Mouse (Mus musculus) C2C12 (cell line): ENCODE measurements at regions not wholly inside any gene's neighbourhood (a gene's known extent, or its start where the extent isn't known, plus 50 kb on each side); places are given as distances from the start of the nearest gene placed in this dataset.

Experiments
- H3K27me3 ChIP-seq: one replicate; pipeline ENCODE4 v1.6.1; 2011; ENCODE audit not compliant: control insufficient read depth, insufficient read depth, insufficient read length
- H3K36me3 ChIP-seq: one replicate; pipeline ENCODE4 v1.6.1; 2011; ENCODE audit not compliant: control insufficient read depth, insufficient read depth
- H3K4me3 ChIP-seq: one replicate; pipeline ENCODE4 v1.5.1; 2011; ENCODE audit warnings: mild to moderate bottlenecking, control low read depth; ENCODE audit not compliant: poor library complexity, insufficient read depth, severe bottlenecking
- H3K79me2 ChIP-seq: one replicate; pipeline ENCODE4 v1.6.1; 2011; ENCODE audit not compliant: control insufficient read depth, insufficient read depth
- H3K79me3 ChIP-seq: one replicate; pipeline ENCODE4 v1.6.1; 2011; ENCODE audit warnings: low read depth, control low read depth
- H3ac ChIP-seq: one replicate; pipeline ENCODE3; 2011; ENCODE audit warnings: low read depth; ENCODE audit not compliant: control insufficient read depth, insufficient read length
- CEBPB ChIP-seq: IDR thresholded peaks from one replicate; pipeline ENCODE4 v1.6.1; 2011; ENCODE audit warnings: low read depth, mild to moderate bottlenecking, control low read depth, moderate library complexity
- CTCF ChIP-seq: IDR thresholded peaks from one replicate; pipeline ENCODE4 v1.5.1; 2011; ENCODE audit not compliant: control insufficient read depth, insufficient read depth, insufficient read length
- FOSL1 ChIP-seq: IDR thresholded peaks from one replicate; pipeline ENCODE4 v1.8.0; 2011; ENCODE audit warnings: mild to moderate bottlenecking, low read length; ENCODE audit not compliant: poor library complexity, insufficient read depth, severe bottlenecking
- MAX ChIP-seq: IDR thresholded peaks from one replicate; pipeline ENCODE4 v1.6.1; 2011; ENCODE audit warnings: mild to moderate bottlenecking, control low read depth
- MYOD1 ChIP-seq: IDR thresholded peaks from one replicate; pipeline ENCODE4 v1.6.1; 2011; ENCODE audit warnings: low read depth; ENCODE audit not compliant: control insufficient read depth, insufficient read length
- MYOG ChIP-seq: IDR thresholded peaks from one replicate; pipeline ENCODE4 v1.6.1; 2011; ENCODE audit not compliant: control insufficient read depth, insufficient read length; ENCODE audit errors: extremely low read depth
- USF1 ChIP-seq: IDR thresholded peaks from one replicate; pipeline ENCODE4 v1.6.1; 2011; ENCODE audit warnings: low read depth, mild to moderate bottlenecking, control low read depth, moderate library complexity

DNA sequence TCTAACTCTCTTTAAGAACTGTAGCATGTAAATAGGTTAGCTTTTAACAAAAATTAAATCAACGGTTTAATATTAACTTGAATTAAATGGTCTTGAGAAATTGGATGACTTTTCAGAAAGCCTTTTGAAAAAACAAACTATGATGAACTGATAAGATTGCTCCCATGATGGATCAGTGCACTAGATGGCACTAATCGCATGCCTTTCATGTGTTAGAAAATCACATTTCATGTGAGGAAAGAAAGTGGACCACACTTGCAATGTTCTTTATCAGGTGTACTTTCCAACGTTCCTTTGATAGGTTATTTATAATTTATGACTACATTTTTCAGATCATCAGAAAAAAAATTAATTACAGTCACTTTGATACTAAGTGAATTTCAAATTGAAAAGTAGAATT lies 1003.2 kb upstream of the 4930412O13Rik start:
- Histone ChIP-seq H3K36me3 (no peaks in the 10 kb centered on the region), H3ac (no peak overlapping the region), H3K27me3 (no peaks in the 10 kb centered on the region), H3K79me2 (no peaks in the 10 kb centered on the region), H3K4me3 (no peak overlapping the region), H3K79me3 (no peaks in the 10 kb centered on the region)
- no peak for TF ChIP-seq USF1
- TF ChIP-seq MAX, result no peak
- TF ChIP-seq CTCF, result no peak
- TF ChIP-seq CEBPB, result no peak
- TF ChIP-seq MYOG, result no peak
- no peak for TF ChIP-seq FOSL1
- TF ChIP-seq MYOD1, result no peak

DNA sequence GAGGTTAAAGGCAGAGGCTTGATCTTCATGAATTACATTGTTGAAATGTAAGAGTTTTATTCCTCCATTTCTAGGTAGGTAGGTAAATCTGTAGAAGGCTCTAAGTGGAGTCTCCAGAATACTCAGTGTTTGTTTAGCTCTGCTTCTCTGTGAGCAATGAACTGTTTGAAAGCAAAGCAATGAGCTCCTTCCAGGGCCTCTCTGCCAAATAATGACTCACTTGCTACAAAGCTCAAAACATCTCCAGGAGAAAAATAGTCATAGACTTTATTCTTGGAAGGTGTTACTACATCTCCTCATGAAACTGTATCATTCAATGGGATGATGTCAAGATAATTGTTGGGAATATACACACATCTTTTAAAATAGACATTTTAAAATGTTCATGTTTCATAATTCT lies 968.6 kb upstream of the 4930412O13Rik start:
- no peaks in the 10 kb centered on the region for H3K27me3 ChIP-seq
- H3K79me3 ChIP-seq, result no peaks in the 10 kb centered on the region
- H3K36me3 ChIP-seq, result no peaks in the 10 kb centered on the region
- no peak overlapping the region for H3ac ChIP-seq
- H3K79me2 ChIP-seq, result no peaks in the 10 kb centered on the region
- no peak overlapping the region for H3K4me3 ChIP-seq
- TF ChIP-seq MAX (no peak), USF1 (no peak), CEBPB (no peak), MYOG (no peak), MYOD1 (no peak), FOSL1 (no peak), CTCF (no peak)

DNA sequence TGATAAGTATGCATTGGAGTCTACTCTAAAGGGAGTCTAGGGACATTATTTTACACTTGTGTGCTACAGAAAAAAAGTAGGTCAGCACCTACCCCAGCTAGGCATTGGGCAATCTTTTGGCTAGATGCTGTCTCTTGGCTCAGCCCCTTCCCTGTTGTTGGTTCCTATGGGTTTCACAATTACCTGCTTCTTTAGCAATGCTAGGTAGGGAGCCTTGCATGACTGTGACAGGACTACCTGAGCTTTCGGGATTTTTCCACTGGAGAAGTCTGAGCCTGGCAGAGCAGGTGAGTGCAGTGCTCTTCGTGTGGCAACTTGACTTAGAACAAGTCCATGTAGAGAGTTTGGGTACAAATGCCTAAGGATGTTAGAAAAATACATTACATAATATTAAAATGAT lies 956.2 kb upstream of the 4930412O13Rik start:
- no peaks in the 10 kb centered on the region for H3K27me3 ChIP-seq
- no peaks in the 10 kb centered on the region for H3K79me2 ChIP-seq
- H3K36me3 ChIP-seq, result no peaks in the 10 kb centered on the region
- H3K79me3 ChIP-seq, result no peaks in the 10 kb centered on the region
- TF ChIP-seq USF1 (no peak), FOSL1 (no peak), MYOG (no peak), CTCF (no peak), MYOD1 (no peak), MAX (no peak), CEBPB (no peak)
- H3K4me3 ChIP-seq, result no peak overlapping the region
- no peak overlapping the region for H3ac ChIP-seq

DNA sequence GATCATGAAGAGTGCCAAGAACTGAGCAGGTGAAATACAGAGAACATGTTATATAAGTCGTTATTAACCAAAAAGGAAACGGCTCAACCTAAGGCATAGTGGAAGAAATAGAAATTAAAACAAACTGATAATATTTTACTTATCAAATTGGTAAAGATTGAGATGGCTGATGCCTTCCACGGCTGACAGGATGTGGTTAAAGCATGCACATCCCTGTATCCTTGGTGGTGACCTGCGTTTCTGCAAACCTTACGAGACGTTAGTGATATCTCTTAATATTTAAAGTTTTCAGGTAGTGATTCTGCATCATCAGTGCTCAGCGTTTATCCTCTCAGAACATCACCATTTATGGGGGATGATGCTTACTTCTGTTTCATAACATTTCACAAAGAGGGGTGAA lies 939.5 kb upstream of the 4930412O13Rik start:
- H3K36me3 ChIP-seq, result no peaks in the 10 kb centered on the region
- H3K79me2 ChIP-seq, result no peaks in the 10 kb centered on the region
- no peaks in the 10 kb centered on the region for H3K79me3 ChIP-seq
- TF ChIP-seq MYOD1 (no peak), USF1 (no peak), FOSL1 (no peak), CEBPB (no peak), MYOG (no peak), MAX (no peak), CTCF (no peak)
- H3K4me3 ChIP-seq, result no peak overlapping the region
- H3K27me3 ChIP-seq, result no peaks in the 10 kb centered on the region
- H3ac ChIP-seq, result no peak overlapping the region

DNA sequence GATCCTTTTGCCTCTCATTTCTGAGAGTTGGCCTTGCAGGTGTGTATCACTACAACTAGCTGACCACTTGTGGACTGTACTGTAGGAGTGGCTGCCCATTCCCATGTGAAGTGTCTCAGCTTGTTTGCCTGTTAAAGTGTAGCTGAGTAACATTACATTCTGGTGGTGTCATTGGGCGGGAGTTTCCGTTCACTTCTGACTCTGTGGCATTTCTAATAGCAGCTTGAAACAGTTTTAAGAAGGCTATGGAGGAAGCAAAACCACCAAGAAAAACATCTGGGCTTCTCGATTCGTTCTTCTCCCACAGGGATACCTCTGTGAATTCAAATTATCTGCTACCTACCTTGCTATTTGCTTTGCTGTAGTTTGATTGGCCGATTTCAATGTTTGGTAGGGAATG lies 922.1 kb upstream of the 4930412O13Rik start:
- no peak for TF ChIP-seq MAX
- no peak for TF ChIP-seq USF1
- TF ChIP-seq CEBPB, result no peak
- TF ChIP-seq FOSL1, result no peak
- TF ChIP-seq MYOD1, result no peak
- TF ChIP-seq CTCF, result no peak
- no peaks in the 10 kb centered on the region for H3K36me3 ChIP-seq
- no peaks in the 10 kb centered on the region for H3K79me2 ChIP-seq
- H3K4me3 ChIP-seq, result no peak overlapping the region
- no peaks in the 10 kb centered on the region for H3K79me3 ChIP-seq
- H3K27me3 ChIP-seq, result no peaks in the 10 kb centered on the region
- no peak overlapping the region for H3ac ChIP-seq

DNA sequence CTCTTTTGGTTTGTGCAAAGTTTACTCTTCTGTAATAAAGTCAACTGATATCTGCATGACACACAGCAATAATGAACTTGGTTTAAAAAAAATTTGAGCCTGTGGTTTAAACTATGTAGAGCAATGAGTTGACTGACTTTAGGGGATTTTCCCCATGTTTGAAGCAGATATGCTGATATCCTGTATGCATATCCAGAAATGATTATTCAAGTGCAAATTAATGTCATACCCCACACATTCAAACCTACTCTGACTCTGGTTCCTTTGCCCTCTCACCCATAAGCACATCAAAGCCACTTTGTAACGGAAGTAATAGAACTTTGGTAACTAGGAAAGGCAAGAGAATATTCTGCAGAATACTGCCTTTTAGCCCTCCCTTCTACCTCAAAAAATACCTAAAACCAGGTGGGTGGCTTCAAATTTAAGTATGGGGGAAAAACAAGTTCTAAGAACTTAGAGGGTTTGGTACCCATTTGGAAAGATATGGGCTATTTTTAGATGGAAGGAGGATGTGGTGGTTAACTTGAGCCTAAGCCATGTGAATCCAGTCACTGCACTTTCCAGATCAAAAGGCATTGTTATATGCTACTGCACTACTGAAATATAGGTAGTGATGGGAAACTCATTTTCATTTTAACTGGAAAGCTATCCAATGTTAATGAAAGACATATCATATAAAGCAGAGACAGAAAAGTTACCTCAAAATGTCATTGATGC lies 915.9 kb upstream of the 4930412O13Rik start:
- Histone ChIP-seq H3K4me3 (no peak overlapping the region), H3K36me3 (no peaks in the 10 kb centered on the region), H3ac (no peak overlapping the region), H3K79me3 (no peaks in the 10 kb centered on the region), H3K27me3 (no peaks in the 10 kb centered on the region), H3K79me2 (no peaks in the 10 kb centered on the region)
- TF ChIP-seq CTCF (no peak), MYOD1 (no peak), USF1 (no peak), CEBPB (no peak), MYOG (no peak), MAX (no peak), FOSL1 (no peak)
